Mouse (Mus musculus) lung, postnatal 14 days (tissue): ENCODE results near the gene Immp2l.

Experiments
- DNase-seq: peaks from one replicate; pipeline ENCODE4 v3.0.0; 2021

The Immp2l gene

DNA sequence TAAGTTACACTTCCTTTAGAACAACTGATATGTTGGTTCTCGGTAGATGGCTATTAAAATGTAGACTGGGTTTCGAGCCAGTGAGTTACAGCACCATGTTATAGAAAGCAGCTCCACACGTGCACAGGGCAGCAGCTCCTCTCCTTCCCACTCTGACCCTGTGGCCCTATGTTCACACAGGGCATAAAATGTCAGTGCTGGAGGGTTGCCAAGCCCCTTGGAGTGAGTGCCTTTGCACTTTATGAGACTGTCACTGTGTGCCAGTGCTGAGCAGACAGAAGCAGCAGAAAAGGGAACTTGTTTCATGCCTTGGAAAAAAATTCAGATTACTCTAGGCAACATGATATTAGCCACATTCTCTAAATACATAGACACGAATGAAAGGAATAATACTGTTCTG, 414.6 kb downstream of the Immp2l start:
- peak; percentile 13 for DNase-seq

DNA sequence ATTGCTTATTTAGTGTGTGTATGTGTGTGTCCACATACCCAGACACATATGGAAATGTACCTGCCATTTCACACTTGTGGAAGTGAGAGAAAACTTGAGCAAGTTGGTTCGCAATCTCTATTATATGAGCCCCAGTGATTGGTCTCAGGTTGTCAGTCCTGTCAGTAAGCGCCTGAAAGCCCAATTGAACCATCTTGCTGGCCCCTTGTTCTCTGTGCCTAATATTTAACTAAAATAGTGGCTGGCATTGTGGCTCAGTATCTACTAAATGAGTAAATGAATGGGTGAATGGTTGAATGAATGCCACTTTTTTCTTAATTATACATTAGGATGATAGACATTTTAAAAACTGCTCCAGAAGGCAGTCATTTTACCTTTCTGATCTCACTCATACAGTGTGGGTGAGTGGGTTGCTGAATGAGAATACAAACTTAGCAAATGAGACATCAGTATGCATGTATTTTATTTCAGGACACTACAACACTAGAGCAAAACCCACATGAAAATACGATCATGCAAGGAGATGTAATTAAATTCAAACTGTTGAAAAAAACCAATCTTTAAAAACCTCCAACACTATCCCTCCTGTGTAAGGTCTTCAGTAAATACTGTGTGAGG, 444.6 kb downstream of the Immp2l start:
- no peak for DNase-seq

DNA sequence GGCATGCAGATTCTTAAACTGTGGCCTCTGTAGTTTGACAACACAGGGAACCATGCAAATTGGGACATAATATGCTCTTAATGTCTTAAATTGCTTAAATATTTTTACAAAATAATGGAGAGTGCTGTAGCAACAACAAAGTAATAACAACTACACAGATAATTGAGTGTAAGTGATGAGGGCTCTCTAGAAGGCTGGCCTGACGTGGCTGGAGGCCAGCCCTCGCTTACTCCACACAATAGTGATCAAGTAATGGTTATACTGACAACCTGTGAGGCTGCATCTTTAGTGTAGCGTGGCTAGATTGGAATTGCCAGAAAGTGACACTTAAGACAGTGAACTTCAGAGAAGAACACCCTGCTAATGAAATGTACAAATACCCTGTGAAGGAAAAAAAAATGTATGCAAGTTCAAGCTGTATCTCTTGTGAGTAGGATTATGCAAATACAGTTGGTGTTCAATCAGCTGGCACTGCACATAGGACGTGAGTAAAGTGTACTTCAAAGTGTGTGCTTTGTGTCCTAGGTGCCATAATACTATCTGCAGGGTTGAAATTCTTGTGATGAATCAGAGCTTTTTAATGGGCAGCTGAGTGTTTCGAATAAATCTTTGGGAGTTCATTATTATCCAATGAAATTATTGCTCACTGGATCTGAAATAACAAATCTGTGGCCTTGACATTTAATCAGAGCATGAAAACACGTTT, 445.4 kb downstream of the Immp2l start:
- no peak for DNase-seq

DNA sequence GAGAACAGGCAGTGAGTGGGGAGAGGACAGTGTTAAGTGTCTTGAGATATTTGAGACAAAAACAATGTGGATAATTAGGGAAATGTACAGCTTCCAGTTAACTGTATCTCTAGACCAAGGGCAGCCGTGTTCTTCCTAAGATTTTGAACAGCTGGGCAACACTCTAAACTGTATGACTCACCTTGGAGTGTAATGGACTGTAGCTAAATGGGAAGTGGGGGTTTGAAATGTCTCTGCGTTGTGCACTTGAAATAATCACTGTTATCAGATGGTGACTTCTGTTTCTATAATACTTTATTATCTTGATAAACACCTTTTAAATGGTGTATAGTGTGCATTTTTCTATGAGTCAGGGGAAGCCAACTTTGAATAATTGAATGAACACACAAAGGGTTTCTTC, 457.6 kb downstream of the Immp2l start:
- no peak for DNase-seq

DNA sequence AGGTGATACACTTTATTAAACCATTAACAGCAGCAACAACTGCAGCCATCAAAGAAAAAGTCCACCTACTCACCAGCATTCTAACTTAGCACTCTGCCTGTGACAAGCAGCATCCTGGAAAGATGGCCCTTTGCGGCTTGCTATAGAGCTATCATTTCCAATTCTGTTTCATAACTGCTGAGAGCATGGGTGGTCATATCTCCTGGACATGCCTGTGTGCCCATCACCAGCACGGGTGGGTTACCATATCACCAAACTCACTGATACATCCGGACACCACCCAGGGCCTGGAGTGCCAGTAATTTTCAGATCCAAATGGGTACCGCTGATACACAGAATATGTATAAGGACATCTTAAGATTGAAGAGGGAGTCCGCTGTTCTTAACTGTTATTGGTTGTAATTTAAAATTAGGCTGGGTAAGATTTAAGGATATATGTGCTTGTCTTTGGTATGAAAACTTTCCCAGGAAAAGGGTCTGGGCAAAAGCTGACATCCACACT, 459.3 kb downstream of the Immp2l start:
- no peak for DNase-seq

DNA sequence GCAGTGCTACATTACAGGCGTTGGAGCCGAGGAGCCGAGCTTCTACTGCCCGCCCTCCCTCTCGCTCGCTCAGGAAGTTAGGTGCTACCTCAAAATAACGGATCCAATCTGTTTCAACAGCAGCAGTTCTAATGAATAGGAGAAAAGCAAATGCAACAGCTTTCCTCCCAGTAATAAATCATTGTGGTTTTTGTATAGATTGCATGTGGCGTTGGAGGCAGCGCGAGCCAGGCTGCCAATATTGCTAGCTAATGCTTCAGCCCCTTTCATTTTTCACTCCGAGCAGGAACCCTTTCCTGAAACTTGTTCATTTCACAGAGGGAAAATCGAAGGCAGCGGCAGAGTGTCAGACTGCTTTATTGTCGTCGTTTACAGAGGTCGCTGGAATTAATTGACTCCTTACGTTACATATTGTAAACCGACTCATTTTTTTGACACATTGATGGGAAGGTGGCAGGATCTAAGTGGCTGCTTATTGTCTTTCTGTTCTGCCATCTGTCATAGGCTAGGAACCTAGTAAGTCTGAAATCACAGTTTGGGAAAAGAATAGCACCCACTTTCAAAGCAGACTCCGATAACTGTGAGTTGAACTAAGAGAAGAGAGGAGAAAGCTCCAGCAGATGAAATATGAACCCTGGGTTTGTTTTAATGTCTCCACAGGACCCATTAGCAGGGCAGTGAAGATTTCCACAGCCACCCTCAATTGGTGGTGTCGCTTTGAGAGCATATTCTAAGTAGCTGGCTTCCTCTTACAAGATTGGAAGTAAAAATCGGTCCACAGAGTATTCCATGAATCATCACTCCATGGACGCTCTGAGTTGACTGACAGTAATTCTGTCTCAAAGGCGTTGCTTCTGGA, 459.9 kb downstream of the Immp2l start:
- no peak for DNase-seq

DNA sequence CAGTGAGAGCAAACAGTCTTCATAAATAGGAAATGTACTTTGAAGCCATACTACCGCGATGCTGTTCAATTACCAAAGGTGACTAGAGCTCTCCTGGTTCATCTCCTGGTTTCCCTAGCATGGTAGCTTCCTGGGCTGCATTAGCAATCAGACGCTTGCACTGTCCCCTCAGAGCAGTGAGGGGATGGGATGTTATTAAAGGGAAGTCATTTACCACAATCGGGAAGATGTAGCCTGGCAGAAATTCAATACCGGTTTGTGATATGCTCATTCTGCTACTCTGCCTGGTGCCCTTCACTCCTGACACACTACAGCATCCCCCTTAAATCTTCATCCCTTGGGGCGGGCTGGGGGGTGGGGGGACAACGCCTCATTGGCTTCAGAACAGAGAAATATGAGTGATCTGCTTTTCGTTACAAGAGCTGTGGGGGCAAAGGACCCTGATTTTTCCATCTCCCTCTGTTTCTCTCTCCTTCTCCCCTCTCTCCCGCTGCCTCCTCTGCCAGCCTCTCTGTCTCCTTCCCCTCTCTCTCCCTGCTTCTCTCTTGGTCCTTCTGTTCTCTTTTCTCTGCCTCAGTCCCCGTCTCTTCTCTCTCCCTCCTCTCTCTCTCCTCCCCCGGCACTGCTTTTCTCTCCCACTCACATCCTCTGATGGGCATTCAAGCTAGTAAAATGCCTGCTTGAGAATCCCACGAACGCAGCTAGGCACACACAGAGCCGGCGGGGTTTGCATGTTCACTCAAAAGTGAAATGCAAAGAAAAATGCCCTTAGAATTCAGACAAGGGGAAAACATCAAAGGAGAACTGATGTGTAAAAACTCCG, 461.0 kb downstream of the Immp2l start:
- DNase-seq = no peak

DNA sequence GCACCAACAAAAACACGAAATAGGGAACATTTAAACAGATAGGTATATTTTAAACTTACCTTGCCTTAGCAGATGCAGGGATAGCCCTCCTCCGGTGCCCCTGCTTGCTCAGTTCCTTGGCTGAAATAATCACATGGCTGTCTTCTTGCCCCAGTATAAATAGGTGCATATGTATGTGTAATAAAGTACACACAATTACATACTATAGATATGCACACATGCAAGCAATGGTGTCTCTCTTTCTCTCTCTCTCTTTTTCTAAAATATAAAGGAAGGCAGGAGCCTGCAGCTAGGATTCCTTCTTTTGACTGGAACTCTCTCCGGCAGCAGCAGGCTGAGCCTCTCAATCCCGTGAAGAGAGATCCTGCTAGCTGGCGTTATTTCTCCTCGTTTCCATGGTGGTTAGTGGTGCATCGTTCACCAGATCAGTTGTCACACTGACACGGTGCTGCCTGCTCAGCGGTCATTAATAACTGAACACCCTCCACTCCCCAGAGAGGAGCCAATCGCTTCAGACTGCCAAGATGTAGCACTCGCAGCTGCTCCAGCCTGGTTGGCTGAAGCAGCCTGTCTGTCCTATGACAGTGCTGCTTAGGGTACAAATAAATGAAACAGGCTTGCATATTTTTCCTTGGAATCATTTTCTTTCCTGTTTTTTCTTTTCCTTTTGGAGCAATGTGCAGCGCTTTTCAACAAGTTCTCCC, 461.8 kb downstream of the Immp2l start:
- peak; percentile 45 for DNase-seq

DNA sequence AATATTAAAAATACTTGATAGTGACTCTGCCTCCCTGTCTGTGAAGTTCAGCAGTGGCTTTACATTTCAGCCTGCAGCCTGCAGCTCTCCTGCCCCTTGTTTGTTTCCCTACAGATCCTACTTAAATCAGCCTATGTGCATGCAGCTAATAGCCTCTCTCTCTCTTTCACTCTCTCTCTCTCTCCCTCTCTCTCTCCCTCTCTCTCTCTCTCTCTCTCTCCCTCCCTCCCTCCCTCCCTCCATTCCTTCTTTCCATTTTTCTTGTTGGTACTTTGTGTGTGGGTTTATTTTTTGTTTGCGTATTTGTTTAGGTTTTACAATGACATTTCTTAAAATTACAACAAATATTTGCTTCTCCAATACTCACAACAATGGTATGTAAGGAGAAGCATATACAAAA, 462.4 kb downstream of the Immp2l start, which contains the start of gene Lrrn3:
Gene Lrrn3 (minus strand): TSS at position 101 of the 400 bp plus-strand sequence.
- no peak for DNase-seq

DNA sequence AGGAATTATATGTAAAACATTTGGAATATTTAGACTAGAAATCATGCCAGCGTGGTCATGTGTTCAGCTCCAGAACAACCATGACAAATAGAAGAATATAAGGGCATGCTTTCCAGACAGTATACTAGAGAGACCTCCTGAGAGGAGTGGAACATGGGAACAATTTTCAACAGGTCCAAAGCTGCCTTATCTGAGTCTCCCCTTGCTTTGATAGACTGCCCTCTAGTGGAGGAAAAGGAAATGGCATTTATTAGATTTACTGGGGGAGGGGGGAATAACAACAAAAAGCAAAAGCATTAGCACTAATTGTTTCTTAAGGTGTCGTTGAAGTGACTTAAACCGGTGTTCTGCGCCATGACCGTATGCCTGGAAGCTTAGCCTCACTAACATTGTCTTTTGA, 463.1 kb downstream of the Immp2l start:
- DNase-seq = no peak

DNA sequence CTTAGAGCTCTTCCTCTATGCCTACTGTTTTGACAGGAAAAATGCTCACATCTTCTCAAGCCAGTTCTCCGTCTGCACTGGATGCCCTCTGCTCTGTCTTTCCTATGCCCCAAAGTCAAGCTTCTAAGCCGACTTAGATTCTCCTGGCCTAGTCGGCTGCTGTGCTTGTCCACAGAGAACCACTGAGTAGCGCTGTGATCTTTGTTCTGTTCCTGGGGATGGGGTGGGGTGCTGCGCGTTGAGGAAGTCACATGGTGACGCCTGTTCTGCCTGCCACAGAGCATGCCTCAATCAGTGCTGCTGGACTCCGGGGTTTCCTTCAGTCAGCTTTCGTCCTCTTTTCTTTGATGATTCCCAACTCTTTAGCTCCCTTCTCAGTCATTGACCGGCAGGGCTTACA, 470.7 kb downstream of the Immp2l start:
- DNase-seq = peak; percentile 34

DNA sequence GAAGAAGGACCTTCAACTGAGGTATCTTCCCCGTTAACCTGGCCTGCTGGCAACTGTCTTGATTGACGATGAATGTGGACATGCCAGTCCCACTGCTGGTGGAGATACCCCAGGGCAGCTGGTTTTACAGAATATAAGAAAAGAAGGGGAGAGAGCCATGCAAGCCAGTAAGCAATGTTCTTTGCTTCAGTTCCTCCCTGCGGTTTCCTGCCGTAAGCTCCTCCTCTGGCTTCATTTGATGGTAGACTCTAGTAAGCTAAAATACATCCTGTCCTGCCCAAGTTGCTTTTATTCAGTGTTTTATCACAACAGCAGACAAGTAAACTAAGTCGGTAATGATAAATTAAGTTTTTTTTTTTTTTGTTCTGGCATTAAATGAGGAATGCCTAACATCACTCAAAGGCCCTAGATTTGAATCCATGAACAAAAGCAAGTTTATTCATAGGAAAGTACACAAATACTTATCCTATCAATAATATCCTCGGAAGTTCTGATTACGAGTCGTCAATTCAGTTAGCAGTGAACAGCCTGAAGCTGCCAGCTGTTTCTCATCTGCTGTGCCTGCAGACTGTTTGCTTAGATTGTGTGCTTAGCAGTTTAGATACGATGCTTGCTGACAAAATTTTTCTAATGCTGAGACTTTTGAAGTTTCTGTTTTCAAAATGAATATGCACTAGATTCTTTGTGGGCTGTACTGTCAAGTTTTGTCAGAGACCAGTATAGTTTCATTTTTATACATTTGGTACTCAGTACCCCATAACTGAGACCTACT, 476.3 kb downstream of the Immp2l start:
- no peak for DNase-seq

DNA sequence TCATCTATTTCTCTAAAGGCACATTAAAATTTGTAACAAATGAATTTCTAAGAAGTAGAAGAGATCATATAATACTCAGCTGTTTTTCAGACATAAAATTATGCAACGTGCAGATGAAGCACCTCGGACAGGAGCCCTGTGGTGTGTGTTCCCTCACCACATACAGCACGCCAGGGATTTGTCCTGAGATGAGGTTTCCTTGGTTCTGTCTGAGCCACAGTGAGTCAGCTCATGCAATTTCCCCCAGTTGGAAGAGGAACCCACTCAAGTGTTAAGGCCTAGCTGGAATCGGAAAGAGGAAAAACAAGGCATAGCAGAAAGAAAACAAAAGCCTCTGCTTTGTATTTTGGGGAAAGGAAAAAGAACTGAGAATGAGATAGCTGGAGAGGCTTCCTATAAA, 484.7 kb downstream of the Immp2l start:
- DNase-seq = no peak

DNA sequence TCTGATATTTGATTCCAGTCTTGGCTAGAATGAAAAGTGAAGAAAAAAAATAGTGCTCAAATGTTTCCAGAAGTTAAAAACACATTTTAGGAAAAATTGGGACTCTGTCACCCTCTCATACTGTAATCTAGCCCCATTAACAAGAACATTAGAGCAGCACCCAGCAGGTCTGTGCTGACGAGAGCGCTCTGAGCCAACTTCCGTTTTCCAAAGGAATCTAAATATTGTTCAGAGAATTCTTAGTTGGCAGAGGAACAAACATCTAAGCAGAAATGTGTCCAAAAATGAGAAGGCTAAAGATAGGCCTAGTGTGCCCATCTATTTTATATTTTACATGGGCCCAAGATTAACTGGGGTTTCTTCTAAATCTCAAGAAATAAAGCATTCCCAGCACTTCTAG, 486.7 kb downstream of the Immp2l start:
- DNase-seq = no peak

DNA sequence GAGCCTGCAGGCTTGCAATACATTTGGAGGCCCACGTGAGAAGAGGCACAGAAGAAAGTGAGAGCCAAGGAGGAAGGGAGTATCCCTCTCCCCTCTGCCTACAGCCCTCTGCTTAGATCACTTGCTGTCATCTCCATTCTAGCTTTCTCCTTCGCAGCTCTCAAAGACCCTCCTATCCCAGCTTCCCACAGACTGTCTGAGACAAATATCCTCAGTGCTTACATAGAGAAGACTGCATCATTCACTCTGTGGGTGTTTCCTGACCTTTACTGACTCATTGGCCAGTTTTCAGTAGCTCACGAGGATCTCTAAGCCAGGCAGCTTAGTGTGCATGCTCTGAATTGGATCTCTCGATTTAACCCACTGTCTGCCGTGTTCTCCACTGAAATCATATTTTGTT, 495.0 kb downstream of the Immp2l start:
- no peak for DNase-seq

DNA sequence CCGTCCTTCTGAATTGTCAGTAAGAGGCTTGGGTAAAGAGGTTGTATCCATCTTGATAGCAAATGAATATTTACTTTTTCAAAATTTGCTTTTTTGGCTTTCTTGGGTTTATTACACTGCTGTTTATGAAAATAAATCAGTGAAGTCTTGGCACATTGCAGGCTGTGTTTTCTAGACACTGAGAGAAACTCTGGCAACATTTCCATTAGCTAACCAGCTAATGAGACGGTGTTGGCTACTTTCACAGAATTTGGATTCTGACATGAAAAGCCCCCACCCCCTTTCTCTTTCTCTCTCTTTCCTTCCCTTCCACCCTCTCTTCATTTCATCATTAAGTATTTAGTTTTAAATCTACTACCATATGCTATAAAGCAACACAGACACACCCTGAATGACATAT, 496.4 kb downstream of the Immp2l start:
- no peak for DNase-seq

DNA sequence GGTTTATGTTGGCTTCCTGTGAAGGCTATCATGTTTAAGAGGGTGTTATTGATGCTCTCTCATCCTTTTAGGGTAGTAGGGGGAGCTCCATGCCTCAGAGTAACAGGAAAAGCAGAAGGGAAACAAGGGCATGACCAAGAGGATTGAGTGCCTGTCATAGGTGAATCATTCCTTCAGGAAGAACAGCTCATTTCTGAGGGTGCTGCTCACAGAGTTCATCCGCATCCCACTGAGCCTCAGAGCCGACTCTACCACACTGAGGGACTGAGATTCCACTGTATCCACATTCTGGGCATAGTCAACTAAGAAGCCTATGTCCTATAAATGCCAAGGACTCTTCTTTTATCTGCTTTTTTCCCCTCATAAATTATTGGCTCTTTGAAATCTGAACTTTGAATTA, 497.8 kb downstream of the Immp2l start:
- DNase-seq = no peak

DNA sequence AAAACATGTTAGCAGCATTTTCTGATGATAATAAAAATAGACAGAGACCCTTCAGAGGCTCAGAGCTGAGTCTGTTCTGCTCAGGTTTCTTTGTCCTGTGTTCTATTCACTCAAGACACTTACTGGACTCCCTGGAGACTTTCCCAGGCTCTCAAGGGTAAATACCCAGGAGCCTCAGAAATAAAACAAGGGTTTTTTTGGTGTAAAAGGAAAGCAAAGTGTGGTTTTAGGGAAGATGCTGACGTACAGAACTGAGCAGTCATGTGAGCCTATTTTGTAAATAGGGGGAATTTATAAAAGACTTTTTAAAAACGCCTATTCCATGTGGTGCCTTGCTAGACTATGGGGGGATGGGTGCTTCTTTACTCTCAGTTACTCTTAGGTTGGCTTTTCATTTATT, 502.8 kb downstream of the Immp2l start:
- no peak for DNase-seq

DNA sequence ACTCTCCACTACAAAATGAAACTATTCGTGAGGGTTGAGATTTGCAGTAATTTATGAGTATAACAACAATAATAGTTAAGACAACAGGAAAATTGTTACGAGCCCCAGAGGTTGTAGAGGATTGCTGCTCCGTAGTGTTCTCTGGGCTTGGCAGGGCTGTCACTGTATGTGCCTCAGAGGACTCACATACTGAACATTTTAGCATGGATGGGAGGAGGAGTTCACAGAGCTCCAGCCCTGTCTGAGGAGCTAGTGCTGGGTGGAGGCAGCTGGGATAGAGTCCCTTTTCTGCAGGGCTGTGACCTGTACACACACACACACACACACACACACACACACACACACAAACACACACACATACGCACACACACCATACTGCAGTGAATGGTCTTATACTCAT, 504.5 kb downstream of the Immp2l start:
- DNase-seq = no peak

DNA sequence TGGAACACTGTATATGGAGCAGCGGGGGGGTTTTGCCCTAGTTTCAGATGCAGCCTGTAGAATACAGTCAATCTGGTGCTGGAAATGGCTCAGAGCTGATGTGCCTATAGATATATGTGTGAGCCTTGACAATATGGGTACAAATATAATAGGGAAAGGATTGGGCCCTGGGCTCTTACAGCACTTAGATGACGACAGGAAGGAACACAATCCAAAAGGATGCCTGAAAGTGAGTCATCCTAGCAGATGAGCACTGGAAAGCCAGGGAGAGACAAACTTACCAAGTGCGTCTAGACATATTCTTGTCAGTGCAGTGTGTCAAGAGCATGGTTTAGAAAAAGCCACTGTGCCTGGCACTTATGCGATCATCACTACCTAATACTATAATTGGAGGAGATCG, 516.1 kb downstream of the Immp2l start:
- DNase-seq = no peak

DNA sequence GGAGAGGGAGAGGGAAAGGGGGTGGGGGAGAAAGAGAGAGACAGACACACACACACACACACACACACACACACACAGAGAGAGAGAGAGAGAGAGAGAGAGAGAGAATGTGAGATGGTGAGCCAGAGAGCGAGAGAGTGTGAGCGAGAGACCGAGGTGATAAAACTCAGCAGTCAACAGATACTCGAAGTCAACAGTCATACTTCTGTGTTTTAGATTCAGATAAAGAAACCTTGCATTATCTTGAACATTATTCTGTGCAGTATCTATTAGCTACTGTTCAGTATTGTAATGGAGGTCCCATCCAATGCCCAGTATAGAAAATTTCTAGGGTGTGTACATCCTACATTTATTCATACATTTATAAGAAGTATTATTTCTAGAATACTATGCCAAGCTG, 527.7 kb downstream of the Immp2l start:
- no peak for DNase-seq
